Mouse (Mus musculus) midbrain, embryonic 13.5 days (tissue): ENCODE data around the gene Olfr1443. TPM values are rescaled to one million over a fixed set of nuclear protein-coding genes. Genes with fewer than 3 reads are reported as not detected.
"Not testable (repeated sequence)": the region's sequence is repeated elsewhere in the genome, so short reads cannot be mapped to it uniquely, and the experiment has no call there.

Source experiments
- ATAC-seq: fragments of 200-750 bp; cut with Nextera tagmentation; 2 replicates; pipeline ENCODE4 v1.8.0; 2017; ENCODE audit warnings: mild to moderate bottlenecking, moderate TSS enrichment, moderate library complexity
- H3K27ac ChIP-seq: fragments of 300-500 bp; sonication (generic); 2 replicates; pipeline ENCODE4 v1.5.1; 2015; ENCODE audit warnings: inconsistent platforms, mild to moderate bottlenecking, moderate library complexity
- H3K27me3 ChIP-seq: fragments of 300-500 bp; sonication (generic); 2 replicates; pipeline ENCODE4 v1.6.1; 2015; ENCODE audit warnings: mild to moderate bottlenecking, inconsistent platforms
- H3K36me3 ChIP-seq: fragments of 300-500 bp; sonication (generic); 2 replicates; pipeline ENCODE4 v1.6.1; 2015; ENCODE audit warnings: mild to moderate bottlenecking, inconsistent platforms
- H3K4me1 ChIP-seq: fragments of 300-500 bp; sonication (generic); replicated peaks from 2 replicates; pipeline ENCODE4 v1.6.1; 2015; ENCODE audit warnings: inconsistent platforms
- H3K4me2 ChIP-seq: fragments of 300-500 bp; sonication (generic); replicated peaks from 2 replicates; pipeline ENCODE4 v1.6.1; 2015; ENCODE audit warnings: moderate library complexity, mild to moderate bottlenecking, inconsistent platforms
- H3K4me3 ChIP-seq: fragments of 300-500 bp; sonication (generic); replicated peaks from 2 replicates; pipeline ENCODE4 v1.5.1; 2015; ENCODE audit warnings: mild to moderate bottlenecking, inconsistent platforms
- H3K9ac ChIP-seq: fragments of 300-500 bp; sonication (generic); replicated peaks from 2 replicates; pipeline ENCODE4 v1.6.1; 2015; ENCODE audit warnings: mild to moderate bottlenecking, inconsistent platforms
- H3K9me3 ChIP-seq: fragments of 300-500 bp; sonication (generic); 2 replicates; pipeline ENCODE4 v1.6.1; 2016; ENCODE audit warnings: mild to moderate bottlenecking, inconsistent platforms
- WGBS: fragments of 180-500 bp; shearing (Covaris S2); methylation state at CpG from one replicate; pipeline ENCODE4 v1.1.7; 2015; 5-methylcytosine and 5-hydroxymethylcytosine counted together
- polyA plus RNA-seq: library from polyadenylated mRNA; unstranded; fragments of >200 nt; fragmentation: Nextera tagmentation; extraction: Ambion mirVana; gene quantifications from 2 replicates; pipeline ENCODE4 v1.2.1, GENCODE M21; 2015

Olfr1443 gene
- not detected in 2 replicates for polyA plus RNA-seq

DNA sequence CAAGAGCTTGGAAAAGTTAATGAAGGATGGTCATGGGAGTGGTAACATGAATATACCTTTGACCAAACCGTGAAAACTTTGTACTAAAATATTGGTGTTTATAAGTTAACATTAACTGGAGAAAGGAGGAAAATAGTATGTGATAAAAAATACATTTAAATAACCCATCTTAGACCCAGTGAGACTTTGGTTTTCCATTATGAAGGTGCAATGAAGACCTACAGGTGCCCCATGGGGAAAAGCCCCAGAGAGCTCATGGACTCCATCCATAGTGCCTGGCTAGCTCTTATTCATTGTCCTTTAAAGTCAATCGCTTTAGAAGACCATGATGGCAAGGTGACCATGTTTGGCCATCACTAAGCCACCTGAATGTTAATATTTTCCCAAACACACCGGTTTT is at the start of gene Olfr1443:
Gene Olfr1443, plus strand, starts transcription at position 301 of the 400 bp plus-strand sequence.
- H3K4me2 ChIP-seq = no peak within 1 kb of the TSS
- no peaks in the 10 kb centered on the region for H3K9me3 ChIP-seq
- no peaks in the 10 kb centered on the region for H3K36me3 ChIP-seq
- 78% methylated on average over 3 of the region's 3 CpGs for WGBS
- no peaks in the 10 kb centered on the region for H3K4me1 ChIP-seq
- no peak within 1 kb of the TSS for H3K4me3 ChIP-seq
- no peak for ATAC-seq
- H3K27ac ChIP-seq = no peak within 1 kb of the TSS
- H3K9ac ChIP-seq = no peak within 1 kb of the TSS
- no peaks in the 10 kb centered on the region for H3K27me3 ChIP-seq

GRCm38 (mm10) chr19:12633176-12633575 is 44.7 kb upstream of the Olfr1443 start, which contains the start of gene Glyat:
Gene Glyat, plus strand, starts transcription at chr19:12633308.
- Histone ChIP-seq H3K9ac (no peak within 1 kb of the TSS), H3K36me3 (no peaks in the 10 kb centered on the region), H3K27me3 (no peaks in the 10 kb centered on the region), H3K27ac (no peak within 1 kb of the TSS), H3K4me3 (no peak within 1 kb of the TSS), H3K9me3 (no peaks in the 10 kb centered on the region), H3K4me1 (no peaks in the 10 kb centered on the region), H3K4me2 (no peak within 1 kb of the TSS)
- ATAC-seq = no peak
- 82% methylated on average over 4 of the region's 4 CpGs for WGBS

DNA sequence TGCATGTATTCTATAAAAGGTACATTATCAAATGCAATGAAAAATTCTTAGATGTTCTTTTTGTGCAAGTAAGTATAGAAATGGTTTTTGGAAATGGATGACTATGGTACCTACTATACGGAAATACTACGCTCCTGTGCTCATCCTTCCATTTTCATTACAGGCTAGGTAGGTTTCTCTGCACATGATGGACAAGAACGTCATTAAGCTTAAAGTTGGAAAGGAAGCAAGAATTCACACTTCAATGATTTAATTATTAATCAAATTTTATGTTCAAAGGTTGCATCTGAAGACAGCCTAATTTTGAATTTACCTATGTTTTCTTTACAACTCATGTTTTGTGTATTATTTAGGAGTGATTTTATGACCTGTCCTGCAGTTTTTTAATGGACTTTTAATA is 43.7 kb upstream of the Olfr1443 start:
- no peaks in the 10 kb centered on the region for H3K27me3 ChIP-seq
- WGBS = 89% methylated on average over 3 of the region's 3 CpGs
- H3K4me3 ChIP-seq = no peak overlapping the region
- H3K36me3 ChIP-seq = no peaks in the 10 kb centered on the region
- H3K4me2 ChIP-seq = no peak overlapping the region
- H3K4me1 ChIP-seq = no peaks in the 10 kb centered on the region
- H3K9ac ChIP-seq = no peak overlapping the region
- ATAC-seq = no peak
- no peak overlapping the region for H3K27ac ChIP-seq
- H3K9me3 ChIP-seq = no peaks in the 10 kb centered on the region

DNA sequence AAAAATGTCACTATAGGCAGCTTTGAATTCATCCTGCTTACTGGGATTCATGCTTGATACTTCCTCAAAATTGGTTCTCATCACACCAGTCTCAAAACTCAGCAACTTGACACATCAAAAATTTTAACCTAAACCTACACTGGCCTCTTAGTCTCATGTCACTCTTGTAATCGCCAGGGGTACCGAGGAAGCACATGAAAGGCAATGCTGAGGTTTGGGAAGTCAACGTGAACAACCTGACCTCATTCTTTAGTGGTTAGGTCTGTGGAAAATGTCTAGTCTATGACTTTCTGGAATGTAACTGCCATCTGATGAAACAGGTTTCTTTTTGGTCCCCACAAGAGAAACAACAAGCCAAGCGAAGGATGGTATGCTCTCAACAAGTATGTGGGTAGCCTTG is 42.9 kb upstream of the Olfr1443 start:
- H3K36me3 ChIP-seq = no peaks in the 10 kb centered on the region
- WGBS = 92% methylated on average over 4 of the region's 4 CpGs
- no peak overlapping the region for H3K9ac ChIP-seq
- H3K4me1 ChIP-seq = no peaks in the 10 kb centered on the region
- no peak overlapping the region for H3K4me2 ChIP-seq
- no peaks in the 10 kb centered on the region for H3K27me3 ChIP-seq
- H3K4me3 ChIP-seq = no peak overlapping the region
- no peaks in the 10 kb centered on the region for H3K9me3 ChIP-seq
- ATAC-seq = no peak
- no peak overlapping the region for H3K27ac ChIP-seq

- ATAC-seq = no peak
Observed at GRCm38 (mm10) chr19:12636863-12637262, 41.0 kb upstream of the Olfr1443 start.

DNA sequence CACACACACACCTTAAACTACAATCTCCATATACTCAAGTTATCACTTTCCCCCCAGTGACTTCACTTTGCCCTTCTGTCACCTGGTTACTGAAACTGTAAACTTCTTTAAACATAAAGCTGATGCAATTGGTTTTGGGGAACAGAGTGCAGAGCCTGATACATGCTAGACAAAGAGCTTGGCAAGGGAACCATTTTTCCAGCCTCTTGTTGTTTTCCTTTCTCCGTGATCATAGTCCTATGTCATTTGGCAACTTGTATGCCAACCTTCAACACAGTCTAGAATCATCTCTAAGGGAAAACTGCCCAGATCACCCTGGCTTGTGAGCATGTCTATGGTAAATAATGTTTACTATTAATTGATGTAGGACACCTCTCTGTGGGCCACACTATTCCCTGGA is 39.9 kb upstream of the Olfr1443 start:
- Histone ChIP-seq H3K9me3 (no peaks in the 10 kb centered on the region), H3K36me3 (no peaks in the 10 kb centered on the region), H3K4me3 (no peak overlapping the region), H3K27me3 (no peaks in the 10 kb centered on the region), H3K4me2 (no peak overlapping the region), H3K9ac (no peak overlapping the region), H3K4me1 (no peaks in the 10 kb centered on the region), H3K27ac (no peak overlapping the region)
- no peak for ATAC-seq
- WGBS = 87% methylated on average over 1 of the region's 1 CpGs

More at GRCm38 (mm10) chr19:12636863-12637262, 41.0 kb upstream of the Olfr1443 start:
- no peaks in the 10 kb centered on the region for H3K27me3 ChIP-seq
- no peak overlapping the region for H3K27ac ChIP-seq
- WGBS = 78% methylated on average over 3 of the region's 3 CpGs
- no peaks in the 10 kb centered on the region for H3K4me1 ChIP-seq
- H3K4me3 ChIP-seq = no peak overlapping the region
- H3K9ac ChIP-seq = no peak overlapping the region
- H3K9me3 ChIP-seq = no peaks in the 10 kb centered on the region
- H3K36me3 ChIP-seq = no peaks in the 10 kb centered on the region
- H3K4me2 ChIP-seq = no peak overlapping the region

GRCm38 (mm10) chr19:12649511-12649910 is 28.4 kb upstream of the Olfr1443 start:
- H3K4me3 ChIP-seq = no peak overlapping the region
- H3K9me3 ChIP-seq = 0 out of 2 replicates have a peak, but pooled peaks cover 3% of the 10 kb centered on the region
- no peak overlapping the region for H3K27ac ChIP-seq
- H3K27me3 ChIP-seq = no peaks in the 10 kb centered on the region
- H3K4me1 ChIP-seq = no peaks in the 10 kb centered on the region
- H3K9ac ChIP-seq = no peak overlapping the region
- H3K4me2 ChIP-seq = no peak overlapping the region
- ATAC-seq = no peak
- H3K36me3 ChIP-seq = no peaks in the 10 kb centered on the region

DNA sequence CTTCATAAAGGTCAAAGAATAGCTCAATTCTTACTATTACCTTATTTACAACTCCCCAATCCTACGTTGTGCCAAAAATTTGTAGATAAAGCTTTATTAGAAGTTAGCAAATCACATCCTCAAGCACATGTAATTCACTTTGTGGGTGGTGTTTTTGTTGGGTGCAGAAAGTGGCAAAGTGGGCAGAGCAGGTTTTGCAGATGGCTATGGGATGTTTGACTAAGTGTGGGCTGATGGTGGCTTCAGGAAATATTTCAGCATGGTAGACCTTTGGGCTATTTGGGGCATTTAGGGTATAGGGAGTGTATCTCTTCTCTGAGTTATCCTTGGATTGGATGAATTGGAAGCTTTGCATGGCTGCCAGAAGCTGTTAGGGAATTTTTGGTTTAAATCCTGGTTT is 11.8 kb upstream of the Olfr1443 start:
- Histone ChIP-seq H3K4me1 (no peaks in the 10 kb centered on the region), H3K4me3 (no peak overlapping the region), H3K27ac (no peak overlapping the region), H3K4me2 (no peak overlapping the region), H3K36me3 (no peaks in the 10 kb centered on the region), H3K27me3 (no peaks in the 10 kb centered on the region), H3K9ac (no peak overlapping the region), H3K9me3 (no peaks in the 10 kb centered on the region)
- ATAC-seq = no peak
- 90% methylated on average over 1 of the region's 1 CpGs for WGBS

- not testable (repeated sequence) for H3K9me3 ChIP-seq, H3K4me3 ChIP-seq, H3K36me3 ChIP-seq, H3K27ac ChIP-seq, H3K9ac ChIP-seq, H3K4me1 ChIP-seq, H3K27me3 ChIP-seq, ATAC-seq, H3K4me2 ChIP-seq
- WGBS = 95% methylated on average over 3 of the region's 3 CpGs
Observed at GRCm38 (mm10) chr19:12668601-12669000, 9.3 kb upstream of the Olfr1443 start.

- no peak for ATAC-seq
- Histone ChIP-seq H3K27me3 (no peaks in the 10 kb centered on the region), H3K9ac (no peak within 1 kb of the TSS), H3K4me2 (no peak within 1 kb of the TSS), H3K9me3 (no peaks in the 10 kb centered on the region), H3K4me3 (no peak within 1 kb of the TSS), H3K36me3 (no peaks in the 10 kb centered on the region), H3K27ac (no peak within 1 kb of the TSS), H3K4me1 (no peaks in the 10 kb centered on the region)
Observed at GRCm38 (mm10) chr19:12670139-12670538, 7.8 kb upstream of the Olfr1443 start, which contains the start of gene Olfr1442. Gene Olfr1442, plus strand, starts transcription at chr19:12670439.

DNA sequence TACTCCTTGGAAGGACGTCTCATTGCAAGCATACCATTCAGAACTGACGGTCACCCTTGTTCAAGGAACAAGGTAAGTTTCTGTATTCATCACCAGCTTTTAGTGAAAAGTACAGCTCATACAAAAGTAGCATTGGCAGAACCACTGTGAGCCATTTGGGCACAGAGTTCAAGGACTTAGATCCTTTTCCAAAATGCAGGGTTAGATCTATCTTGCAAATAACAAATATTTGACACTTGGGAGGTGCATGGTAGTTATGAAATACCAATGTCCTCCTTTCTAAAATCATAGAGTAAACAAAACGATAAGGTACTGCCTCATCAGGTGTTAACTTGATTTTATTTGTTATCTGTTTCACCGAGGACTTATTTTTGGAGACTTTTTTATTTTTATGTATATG is 6.9 kb upstream of the Olfr1443 start:
- Histone ChIP-seq H3K36me3 (no peaks in the 10 kb centered on the region), H3K4me3 (no peak overlapping the region)
- WGBS = 91% methylated on average over 4 of the region's 4 CpGs

DNA sequence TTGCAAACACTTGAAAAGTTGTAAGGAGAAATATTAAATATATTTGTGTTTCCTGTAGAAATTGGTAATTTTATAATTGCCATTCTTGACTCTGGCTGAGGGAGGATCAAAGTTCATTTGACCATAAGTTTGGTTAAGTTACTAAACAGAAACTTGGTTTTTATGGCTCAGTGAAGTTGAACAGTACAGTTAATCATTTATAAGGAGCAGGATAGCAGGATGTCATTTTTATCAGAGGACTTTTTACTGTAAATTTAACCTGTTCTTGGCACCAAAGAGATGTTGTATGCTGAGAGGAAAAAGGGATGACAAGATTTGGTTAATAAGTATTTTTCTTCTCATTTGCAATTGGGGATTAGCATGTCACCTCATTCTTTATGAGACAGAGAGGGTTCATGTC is 6.7 kb downstream of the Olfr1443 start:
- Histone ChIP-seq H3K36me3 (no peaks in the 10 kb centered on the region), H3K9me3 (no peaks in the 10 kb centered on the region), H3K4me1 (no peaks in the 10 kb centered on the region), H3K4me3 (no peak overlapping the region), H3K27ac (no peak overlapping the region), H3K27me3 (no peaks in the 10 kb centered on the region), H3K9ac (no peak overlapping the region), H3K4me2 (no peak overlapping the region)
- no peak for ATAC-seq

More for the DNA sequence above, 6.9 kb upstream of the Olfr1443 start:
- Histone ChIP-seq H3K27ac (no peak overlapping the region), H3K4me2 (no peak overlapping the region), H3K9ac (no peak overlapping the region), H3K4me1 (no peaks in the 10 kb centered on the region), H3K9me3 (no peaks in the 10 kb centered on the region), H3K27me3 (no peaks in the 10 kb centered on the region)
- ATAC-seq = no peak

DNA sequence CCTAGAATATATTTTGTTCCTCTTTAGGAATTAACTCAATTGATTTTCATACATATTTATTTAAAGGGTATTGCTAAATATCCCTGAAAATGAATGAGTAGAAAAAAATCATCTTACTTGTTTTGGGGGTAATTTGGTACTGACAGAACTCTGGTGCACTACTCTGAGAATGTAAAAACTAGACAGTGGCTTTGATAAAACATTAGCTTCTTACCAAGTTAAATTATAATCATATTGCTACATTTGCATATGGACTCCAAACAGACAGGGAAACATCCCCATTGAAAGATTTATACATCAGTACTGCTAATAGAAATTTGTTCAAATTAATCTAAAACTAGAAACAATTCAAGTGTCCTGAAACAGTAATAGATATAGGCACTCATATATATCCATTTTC is 7.3 kb downstream of the Olfr1443 start:
- no peak for ATAC-seq
- Histone ChIP-seq H3K9ac (no peak overlapping the region), H3K9me3 (no peaks in the 10 kb centered on the region), H3K4me2 (no peak overlapping the region), H3K4me3 (no peak overlapping the region), H3K4me1 (no peaks in the 10 kb centered on the region), H3K27ac (no peak overlapping the region), H3K27me3 (no peaks in the 10 kb centered on the region), H3K36me3 (no peaks in the 10 kb centered on the region)
